Mouse (Mus musculus) layer of hippocampus, adult 11-12 months (tissue): ENCODE data around the gene Agtpbp1.
A peak's percentile ranks its signal among the peaks of the same experiment; 100 is the strongest.

ENCODE experiments used
- DNase-seq: peaks from one replicate; pipeline ENCODE4 v3.0.0; 2022; ENCODE audit warnings: low spot score

The Agtpbp1 gene

GRCm38 (mm10) chr13:59429369-59429768 is 155.7 kb downstream of the Agtpbp1 start:
- DNase-seq: no peak

- DNase-seq: no peak
These were observed 161.2 kb downstream of the Agtpbp1 start for GRCm38 (mm10) chr13:59423871-59424270.

GRCm38 (mm10) chr13:59416530-59417230 is 168.3 kb downstream of the Agtpbp1 start:
- DNase-seq: peak; percentile 24

- no peak for DNase-seq
These were observed 171.1 kb downstream of the Agtpbp1 start for GRCm38 (mm10) chr13:59413885-59414284.

GRCm38 (mm10) chr13:59412672-59413071 is 172.4 kb downstream of the Agtpbp1 start:
- DNase-seq: no peak

- no peak for DNase-seq
These were observed 177.8 kb downstream of the Agtpbp1 start for GRCm38 (mm10) chr13:59407182-59407581.

GRCm38 (mm10) chr13:59402026-59402775 is 182.8 kb downstream of the Agtpbp1 start:
- DNase-seq: peak; percentile 75

- peak; percentile 60 for DNase-seq
These were observed 187.5 kb downstream of the Agtpbp1 start for GRCm38 (mm10) chr13:59397571-59397970.
